Mouse (Mus musculus) MEL (cell line): Measurements from ENCODE around the gene Tnc. TPM values are rescaled to one million over a fixed set of nuclear protein-coding genes. Genes with fewer than 3 reads are reported as not detected.

Experiments used
- DNase-seq: peaks from one replicate; pipeline ENCODE4 v3.0.0; 2011; ENCODE audit warnings: low read depth, low spot score
- H3K27ac ChIP-seq: 2 replicates; pipeline ENCODE4 v1.5.1; 2012; ENCODE audit warnings: low read depth, mild to moderate bottlenecking, control low read depth, low read length, moderate library complexity; ENCODE audit not compliant: control insufficient read depth
- H3K27me3 ChIP-seq, 2 experiments: fragments of 150-350 bp in 1 of 2; sonication (generic) in 1 of 2; 2 replicates each; pipeline ENCODE4 v1.6.1; 2012; ENCODE audit warnings: low read length in 2 of 2, mild to moderate bottlenecking in 2 of 2, improper control_type of control experiment in 1 of 2, moderate library complexity in 1 of 2; ENCODE audit not compliant: insufficient read depth in 2 of 2, control insufficient read depth in 1 of 2
- H3K36me3 ChIP-seq, 2 experiments: 2 replicates each; pipeline ENCODE4 v1.6.1; 2012 to 2014; ENCODE audit warnings: low read length in 2 of 2, improper control_type of control experiment in 1 of 2, inconsistent platforms in 1 of 2, mild to moderate bottlenecking in 1 of 2; ENCODE audit not compliant: insufficient read depth in 2 of 2, control insufficient read depth in 1 of 2
- H3K4me1 ChIP-seq, 2 experiments: fragments of 150-350 bp in 1 of 2; sonication (generic) in 1 of 2; 2 replicates each; pipeline ENCODE4 v1.6.1; 2012; ENCODE audit warnings: low read length in 2 of 2, improper control_type of control experiment in 1 of 2, mild to moderate bottlenecking in 1 of 2; ENCODE audit not compliant: insufficient read depth in 2 of 2, control insufficient read depth in 1 of 2
- H3K4me3 ChIP-seq, 2 experiments: fragments of 150-350 bp in 1 of 2; sonication (generic) in 1 of 2; 2 replicates each; pipeline ENCODE4 v1.5.1; 2012; ENCODE audit warnings: low read depth in 2 of 2, low read length in 2 of 2, mild to moderate bottlenecking in 2 of 2, moderate library complexity in 2 of 2, control low read depth in 1 of 2, improper control_type of control experiment in 1 of 2; ENCODE audit not compliant: control insufficient read depth in 1 of 2, insufficient read depth in 1 of 2
- H3K79me2 ChIP-seq: 2 replicates; pipeline ENCODE4 v1.6.1; 2012; ENCODE audit warnings: mild to moderate bottlenecking, low read length, moderate library complexity; ENCODE audit not compliant: control insufficient read depth, poor library complexity, insufficient read depth
- H3K9ac ChIP-seq: 2 replicates; pipeline ENCODE4 v1.6.1; 2012; ENCODE audit warnings: low read depth, mild to moderate bottlenecking, control low read depth, low read length, moderate library complexity; ENCODE audit not compliant: control insufficient read depth, poor library complexity, severe bottlenecking
- H3K9me3 ChIP-seq: fragments of 150-350 bp; sonication (generic); replicated peaks from 2 replicates; pipeline ENCODE4 v1.6.1; 2012; ENCODE audit warnings: mild to moderate bottlenecking, low read length, improper control_type of control experiment, moderate library complexity; ENCODE audit not compliant: insufficient read depth
- CHD1 ChIP-seq: IDR thresholded peaks from 2 replicates; pipeline ENCODE4 v1.6.1; 2012; ENCODE audit warnings: low read depth, mild to moderate bottlenecking, inconsistent platforms, low read length, improper control_type of control experiment
- CHD2 ChIP-seq: IDR thresholded peaks from 2 replicates; pipeline ENCODE4 v1.6.1; 2011; ENCODE audit warnings: low read length, improper control_type of control experiment
- CTCF ChIP-seq, 3 experiments: IDR thresholded peaks in 2 of 3; conservative IDR thresholded peaks in 1 of 3; 2 replicates each; pipeline ENCODE4 v1.5.1; 2011 to 2012; ENCODE audit warnings: low read length in 3 of 3, low read depth in 2 of 3, mild to moderate bottlenecking in 2 of 3, improper control_type of control experiment in 1 of 3, inconsistent platforms in 1 of 3, mixed read lengths in 1 of 3, moderate library complexity in 1 of 3; ENCODE audit not compliant: control insufficient read depth in 1 of 3, insufficient read depth in 1 of 3, poor library complexity in 1 of 3, severe bottlenecking in 1 of 3
- E2F4 ChIP-seq: IDR thresholded peaks from 2 replicates; pipeline ENCODE4 v1.6.1; 2011; ENCODE audit warnings: low read depth, low read length, improper control_type of control experiment, borderline replicate concordance
- EP300 ChIP-seq, 2 experiments: IDR thresholded peaks; 2 replicates each; pipeline ENCODE4 v1.6.1; 2011; ENCODE audit warnings: improper control_type of control experiment in 2 of 2, low read length in 2 of 2, low read depth in 1 of 2, mild to moderate bottlenecking in 1 of 2
- GATA1 ChIP-seq: IDR thresholded peaks from 2 replicates; pipeline ENCODE4 v1.6.1; 2011; ENCODE audit warnings: low read depth, low read length, improper control_type of control experiment
- KAT2A ChIP-seq: conservative IDR thresholded peaks from 2 replicates; pipeline ENCODE4 v1.6.1; 2012; ENCODE audit warnings: low read depth, low read length, improper control_type of control experiment, inconsistent platforms
- MAFK ChIP-seq: IDR thresholded peaks from 2 replicates; pipeline ENCODE4 v1.6.1; 2011; ENCODE audit warnings: low read depth, mild to moderate bottlenecking, low read length, improper control_type of control experiment, borderline replicate concordance
- MAX ChIP-seq: IDR thresholded peaks from 2 replicates; pipeline ENCODE4 v1.6.1; 2011; ENCODE audit warnings: low read length, improper control_type of control experiment
- MXI1 ChIP-seq: IDR thresholded peaks from 2 replicates; pipeline ENCODE4 v1.6.1; 2011; ENCODE audit warnings: mild to moderate bottlenecking, low read depth, low read length, improper control_type of control experiment
- MYB ChIP-seq: IDR thresholded peaks from 2 replicates; pipeline ENCODE4 v1.6.1; 2011; ENCODE audit warnings: mild to moderate bottlenecking, low read depth, low read length, improper control_type of control experiment
- POLR2A ChIP-seq, 2 experiments: IDR thresholded peaks; 2 replicates each; pipeline ENCODE4 v1.6.1; 2011 to 2012; ENCODE audit warnings: low read length in 2 of 2, mild to moderate bottlenecking in 2 of 2, control low read depth in 1 of 2, improper control_type of control experiment in 1 of 2, low read depth in 1 of 2, moderate library complexity in 1 of 2; ENCODE audit not compliant: control insufficient read depth in 1 of 2, insufficient read depth in 1 of 2, poor library complexity in 1 of 2
- RAD21 ChIP-seq: IDR thresholded peaks from 2 replicates; pipeline ENCODE4 v1.6.1; 2011; ENCODE audit warnings: mild to moderate bottlenecking, low read depth, low read length, improper control_type of control experiment
- RCOR1 ChIP-seq: IDR thresholded peaks from 2 replicates; pipeline ENCODE4 v1.6.1; 2012; ENCODE audit warnings: low read depth, mild to moderate bottlenecking, inconsistent platforms, low read length, improper control_type of control experiment
- SIN3A ChIP-seq: IDR thresholded peaks from 2 replicates; pipeline ENCODE4 v1.6.1; 2012; ENCODE audit warnings: low read length, improper control_type of control experiment, inconsistent platforms
- SMC3 ChIP-seq: IDR thresholded peaks from 2 replicates; pipeline ENCODE4 v1.6.1; 2011; ENCODE audit warnings: low read depth, low read length, improper control_type of control experiment
- TAL1 ChIP-seq: IDR thresholded peaks from 2 replicates; pipeline ENCODE4 v1.6.1; 2012; ENCODE audit warnings: mild to moderate bottlenecking, inconsistent platforms, low read length, moderate library complexity, mixed read lengths
- TBP ChIP-seq: IDR thresholded peaks from 2 replicates; pipeline ENCODE4 v1.8.0; 2011; ENCODE audit warnings: low read depth, low read length, improper control_type of control experiment
- UBTF ChIP-seq: IDR thresholded peaks from 2 replicates; pipeline ENCODE4 v1.6.1; 2012; ENCODE audit warnings: low read depth, mild to moderate bottlenecking, inconsistent platforms, low read length, improper control_type of control experiment, moderate library complexity, borderline replicate concordance; ENCODE audit not compliant: insufficient read depth
- ZC3H11A ChIP-seq: IDR thresholded peaks from 2 replicates; pipeline ENCODE4 v1.6.1; 2012; ENCODE audit warnings: low read depth, mild to moderate bottlenecking, inconsistent platforms, low read length, improper control_type of control experiment
- ZNF384 ChIP-seq: IDR thresholded peaks from 2 replicates; pipeline ENCODE4 v1.6.1; 2012; ENCODE audit warnings: low read depth, mild to moderate bottlenecking, inconsistent platforms, low read length, improper control_type of control experiment
- polyA plus RNA-seq, 2 experiments: library from polyadenylated mRNA; stranded (reverse) in 1 of 2; unstranded in 1 of 2; fragments of >175 nt in 1 of 2; fragments of >200 nt in 1 of 2; gene quantifications; 2 replicates each; pipeline versions ENCODE4 v1.2.1 to v1.2.4; 2012; ENCODE audit warnings: low replicate concordance in 2 of 2, low read depth in 1 of 2; ENCODE audit not compliant: insufficient read length in 2 of 2, insufficient read depth in 1 of 2, missing spikeins in 1 of 2
- total RNA-seq: library from RNA; depleted of rRNA; stranded (reverse); fragments of 300-350 nt; gene quantifications from 2 replicates; pipeline ENCODE4 v1.2.3, GENCODE M21; 2012

Tnc gene
- total and polyA plus RNA-seq, 3 experiments = not detected

- no peak overlapping the region for H3K9ac ChIP-seq
- H3K36me3 ChIP-seq = no peaks in the 10 kb centered on the region
- H3K4me1 ChIP-seq = no peaks in the 10 kb centered on the region
- no peak overlapping the region for H3K4me3 ChIP-seq
- H3K9me3 ChIP-seq = no peaks in the 10 kb centered on the region
- H3K27ac ChIP-seq = no peak overlapping the region
- H3K27me3 ChIP-seq = no peaks in the 10 kb centered on the region
- DNase-seq = no peak
- no peaks in the 10 kb centered on the region for H3K79me2 ChIP-seq
- TF ChIP-seq ZNF384 (no peak), MAX (no peak), TBP (no peak), MAFK (no peak), SIN3A (no peak), CHD1 (no peak), ZC3H11A (no peak), CHD2 (no peak)
- TF ChIP-seq, all 39 proteins: peak for 0
These were observed 42.6 kb upstream of the Tnc start for GRCm38 (mm10) chr4:64089378-64089777.

- no peaks in the 10 kb centered on the region for H3K9me3 ChIP-seq
- H3K36me3 ChIP-seq = no peaks in the 10 kb centered on the region
- H3K9ac ChIP-seq = no peak overlapping the region
- no peak overlapping the region for H3K27ac ChIP-seq
- H3K4me3 ChIP-seq = no peak overlapping the region
- H3K27me3 ChIP-seq = no peaks in the 10 kb centered on the region
- TF ChIP-seq CHD1 = no peak
- no peak for TF ChIP-seq E2F4
- no peak for TF ChIP-seq EP300 (IDR thresholded peaks at IDR 0.05; ENCODE audit: low read depth in 1 of 2, low read length in 2 of 2)
- no peak for TF ChIP-seq POLR2A (IDR thresholded peaks at IDR 0.05; ENCODE audit: control insufficient read depth in 1 of 2, insufficient read depth in 1 of 2, low read depth in 1 of 2, low read length in 2 of 2, poor library complexity in 1 of 2)
- TF ChIP-seq MYB = no peak
- no peak for TF ChIP-seq CTCF (IDR thresholded peaks at IDR 0.05 in 2 of 3, conservative IDR thresholded peaks at IDR 0.05 in 1 of 3; ENCODE audit: control insufficient read depth in 1 of 3, insufficient read depth in 1 of 3, low read depth in 2 of 3, low read length in 3 of 3, poor library complexity in 1 of 3, severe bottlenecking in 1 of 3)
- TF ChIP-seq SIN3A = no peak
- no peak for TF ChIP-seq TAL1
- TF ChIP-seq SMC3 = no peak
- no peak for TF ChIP-seq MAX
- TF ChIP-seq RCOR1 = no peak
- no peak for TF ChIP-seq KAT2A
- TF ChIP-seq MAFK = no peak
- no peak for TF ChIP-seq MXI1
- TF ChIP-seq TBP = no peak
- no peak for TF ChIP-seq ZNF384
- TF ChIP-seq GATA1 = no peak
- TF ChIP-seq RAD21 = no peak
- TF ChIP-seq UBTF = no peak
- no peaks in the 10 kb centered on the region for H3K4me1 ChIP-seq
- no peaks in the 10 kb centered on the region for H3K79me2 ChIP-seq
- DNase-seq = no peak
These were observed 40.9 kb upstream of the Tnc start for GRCm38 (mm10) chr4:64087675-64088074.
